Mouse (Mus musculus) stomach, embryonic 14.5 days (tissue): Measurements from ENCODE around the gene Mtmr11. TPM values are rescaled to one million over a fixed set of nuclear protein-coding genes. Genes with fewer than 3 reads are reported as not detected.
"Not testable (repeated sequence)": the region's sequence is repeated elsewhere in the genome, so short reads cannot be mapped to it uniquely, and the experiment has no call there.

Source experiments
- ATAC-seq: fragments of 200-750 bp; cut with Nextera tagmentation; 2 replicates; pipeline ENCODE4 v1.8.0; 2017; ENCODE audit warnings: low read depth, moderate TSS enrichment; ENCODE audit not compliant: insufficient number of reproducible peaks, insufficient read depth, low FRiP score
- H3K27ac ChIP-seq: fragments of 300-500 bp; sonication (generic); 2 replicates; pipeline ENCODE4 v1.5.1; 2014; ENCODE audit warnings: mild to moderate bottlenecking, low read length, moderate library complexity, mixed read lengths
- H3K27me3 ChIP-seq: fragments of 300-500 bp; sonication (generic); 2 replicates; pipeline ENCODE4 v1.6.1; 2014; ENCODE audit warnings: low read length, control low read depth, mixed read lengths; ENCODE audit not compliant: control insufficient read depth, insufficient read depth
- H3K36me3 ChIP-seq: fragments of 300-500 bp; sonication (generic); 2 replicates; pipeline ENCODE4 v1.6.1; 2014; ENCODE audit warnings: mild to moderate bottlenecking, control low read depth, low read length, moderate library complexity, mixed read lengths; ENCODE audit not compliant: control insufficient read depth, insufficient read depth
- H3K4me1 ChIP-seq: fragments of 300-500 bp; sonication (generic); 2 replicates; pipeline ENCODE4 v1.6.1; 2014; ENCODE audit warnings: low read length, control low read depth, mixed read lengths; ENCODE audit not compliant: control insufficient read depth, insufficient read depth
- H3K4me2 ChIP-seq: fragments of 300-500 bp; sonication (generic); replicated peaks from 2 replicates; pipeline ENCODE4 v1.6.1; 2014; ENCODE audit warnings: low read depth, low read length, control low read depth
- H3K4me3 ChIP-seq: fragments of 300-500 bp; sonication (generic); 2 replicates; pipeline ENCODE4 v1.5.1; 2014; ENCODE audit warnings: low read depth, low read length, control low read depth
- H3K9ac ChIP-seq: fragments of 300-500 bp; sonication (generic); replicated peaks from 2 replicates; pipeline ENCODE4 v1.6.1; 2014; ENCODE audit warnings: low read depth, mild to moderate bottlenecking, control low read depth, low read length, moderate library complexity, mixed read lengths
- H3K9me3 ChIP-seq: fragments of 300-500 bp; sonication (generic); 2 replicates; pipeline ENCODE4 v1.6.1; 2016; ENCODE audit warnings: low read depth, low read length, control low read depth; ENCODE audit not compliant: control insufficient read depth
- WGBS: fragments of 180-500 bp; shearing (Covaris S2); extraction: QIAGEN DNeasy Blood & Tissue Kit; methylation state at CpG from one replicate; pipeline ENCODE4 v1.1.7; 2014; 5-methylcytosine and 5-hydroxymethylcytosine counted together
- microRNA-seq: library from miRNA; unstranded; fragments of <30 nt; microRNA quantifications from one replicate; pipeline ENCODE4, GENCODE M21; 2016
- polyA plus RNA-seq: library from polyadenylated mRNA; unstranded; fragments of >200 nt; fragmentation: Nextera tagmentation; extraction: Ambion mirVana; gene quantifications from 2 replicates; pipeline ENCODE4 v1.2.1, GENCODE M21; 2014

Gene Mtmr11
- polyA plus RNA-seq, 1 experiment from 2014 or later = 24.6 TPM

- Histone ChIP-seq H3K27ac (no peak overlapping the region), H3K4me2 (no peak overlapping the region), H3K4me1 (no peaks in the 10 kb centered on the region), H3K9ac (no peak overlapping the region), H3K27me3 (no peaks in the 10 kb centered on the region), H3K9me3 (no peaks in the 10 kb centered on the region), H3K36me3 (no peaks in the 10 kb centered on the region), H3K4me3 (no peak overlapping the region)
- ATAC-seq = no peak
- 74% methylated on average over 3 of the region's 3 CpGs for WGBS
These were observed 46.0 kb downstream of the Mtmr11 start for GRCm38 (mm10) chr3:96207819-96208218.

- ATAC-seq = no peak
- Histone ChIP-seq H3K27me3 (no peaks in the 10 kb centered on the region), H3K4me1 (no peaks in the 10 kb centered on the region), H3K9me3 (no peaks in the 10 kb centered on the region), H3K4me2 (no peak overlapping the region), H3K4me3 (no peak overlapping the region), H3K36me3 (no peaks in the 10 kb centered on the region), H3K9ac (no peak overlapping the region), H3K27ac (no peak overlapping the region)
- 27% methylated on average over 15 of the region's 15 CpGs for WGBS
These were observed 47.4 kb downstream of the Mtmr11 start for GRCm38 (mm10) chr3:96209242-96209641.

- no peaks in the 10 kb centered on the region for H3K9me3 ChIP-seq
- WGBS = under 1% methylated on average over 12 of the region's 12 CpGs
- peak overlapping the region; percentile 57 for H3K9ac ChIP-seq
- H3K36me3 ChIP-seq = no peaks in the 10 kb centered on the region
- ATAC-seq = no peak
- H3K4me2 ChIP-seq = peak overlapping the region; percentile 90
- no peaks in the 10 kb centered on the region for H3K27me3 ChIP-seq
- H3K4me1 ChIP-seq = peaks cover 22% of the 10 kb centered on the region
- peak overlapping the region; percentile 96 for H3K27ac ChIP-seq
- peak overlapping the region; percentile 46 for H3K4me3 ChIP-seq
These were observed 57.4 kb downstream of the Mtmr11 start for GRCm38 (mm10) chr3:96219191-96219641.

GRCm38 (mm10) chr3:96219661-96220130 lies 57.9 kb downstream of the Mtmr11 start, which contains the start of the genes Bola1 and Hist2h2ab:
TSS of gene Bola1 (minus strand) at chr3:96219709.
TSS of gene Hist2h2ab (plus strand) at chr3:96219865.
- Histone ChIP-seq H3K4me3 (peak within 1 kb of the TSS; percentile 46), H3K4me2 (peak within 1 kb of the TSS; percentile 90), H3K27me3 (no peaks in the 10 kb centered on the region), H3K9ac (peak within 1 kb of the TSS; percentile 57), H3K4me1 (peaks cover 22% of the 10 kb centered on the region), H3K27ac (peak within 1 kb of the TSS; percentile 96), H3K9me3 (no peaks in the 10 kb centered on the region), H3K36me3 (no peaks in the 10 kb centered on the region)
- ATAC-seq = peak; percentile 86
- WGBS = under 1% methylated on average over 37 of the region's 37 CpGs

- not testable (repeated sequence) for H3K27me3 ChIP-seq, H3K36me3 ChIP-seq, ATAC-seq, H3K9me3 ChIP-seq
- peaks cover 22% of the 10 kb centered on the region for H3K4me1 ChIP-seq
- WGBS = under 1% methylated on average over 27 of the region's 47 CpGs
- peak overlapping the region; percentile 96 for H3K27ac ChIP-seq
- H3K4me2 ChIP-seq = peak overlapping the region; percentile 90
- H3K9ac ChIP-seq = peak overlapping the region; percentile 57
- peak overlapping the region; percentile 46 for H3K4me3 ChIP-seq
These were observed 58.4 kb downstream of the Mtmr11 start for GRCm38 (mm10) chr3:96220131-96220764.

- H3K9me3 ChIP-seq = no peaks in the 10 kb centered on the region
- peak within 1 kb of the TSS; percentile 90 for H3K4me2 ChIP-seq
- ATAC-seq = peak; percentile 92
- H3K27ac ChIP-seq = peak within 1 kb of the TSS; percentile 96
- peak within 1 kb of the TSS; percentile 46 for H3K4me3 ChIP-seq
- H3K4me1 ChIP-seq = peaks cover 22% of the 10 kb centered on the region
- H3K36me3 ChIP-seq = no peaks in the 10 kb centered on the region
- under 1% methylated on average over 43 of the region's 43 CpGs for WGBS
- no peaks in the 10 kb centered on the region for H3K27me3 ChIP-seq
- H3K9ac ChIP-seq = peak within 1 kb of the TSS; percentile 57
These were observed 59.2 kb downstream of the Mtmr11 start, which contains the start of the genes Hist2h2ac and Hist2h2be for GRCm38 (mm10) chr3:96220765-96221639. TSS of gene Hist2h2ac (minus strand) at chr3:96220880. TSS of gene Hist2h2be (plus strand) at chr3:96221119.

Small RNA genes within 50 kb of the gene (microRNA-seq; reads per million reads assigned to microRNA genes)
- not detected for gene Gm44492

Other genes with a start within 250 kb of the Mtmr11 start
- 54.2 and 61.7 TPM in 2 replicates for gene Anp32e, start 232.8 kb upstream of the Mtmr11 start, polyA plus RNA-seq
- gene Plekho1, start 166.0 kb upstream of the Mtmr11 start, polyA plus RNA-seq = 31.3 and 36.3 TPM in 2 replicates
- 22.5 and 26.8 TPM in 2 replicates for gene Vps45, start 103.5 kb upstream of the Mtmr11 start, polyA plus RNA-seq
- 13.9 and 16.2 TPM in 2 replicates for gene Otud7b, start 57.5 kb upstream of the Mtmr11 start, polyA plus RNA-seq
- gene Sf3b4, start 10.3 kb downstream of the Mtmr11 start, polyA plus RNA-seq = 161 and 166 TPM in 2 replicates
- 5.7 and 6.5 TPM in 2 replicates for gene Sv2a, start 19.1 kb downstream of the Mtmr11 start, polyA plus RNA-seq
- gene Bola1, start 57.7 kb downstream of the Mtmr11 start, polyA plus RNA-seq = 52.7 and 61.3 TPM in 2 replicates
- gene Hist2h2ab, start 57.9 kb downstream of the Mtmr11 start, polyA plus RNA-seq = 1.6 and 2.6 TPM in 2 replicates
- 7.6 and 8.8 TPM in 2 replicates for gene Hist2h2ac, start 58.9 kb downstream of the Mtmr11 start, polyA plus RNA-seq
- 9.7 and 9.8 TPM in 2 replicates for gene Hist2h2be, start 59.1 kb downstream of the Mtmr11 start, polyA plus RNA-seq
- 4.9 and 6.2 TPM in 2 replicates for gene Hist2h3c2, start 77.1 kb downstream of the Mtmr11 start, polyA plus RNA-seq
- 54.1 and 54.7 TPM in 2 replicates for gene Hist2h2aa2, start 78.3 kb downstream of the Mtmr11 start, polyA plus RNA-seq
- 12.3 and 17.2 TPM in 2 replicates for gene Hist2h2aa1, start 83.5 kb downstream of the Mtmr11 start, polyA plus RNA-seq
- gene Hist2h3c1, start 84.7 kb downstream of the Mtmr11 start, polyA plus RNA-seq = 1.4 and 3.0 TPM in 2 replicates
- gene Hist2h4, start 101.3 kb downstream of the Mtmr11 start, polyA plus RNA-seq = 9.6 and 15.0 TPM in 2 replicates
- gene Hist2h3b, start 106.7 kb downstream of the Mtmr11 start, polyA plus RNA-seq = 68.9 and 80.2 TPM in 2 replicates
- 20.5 and 23.7 TPM in 2 replicates for gene Hist2h2bb, start 107.7 kb downstream of the Mtmr11 start, polyA plus RNA-seq
- gene Fcgr1, start 132.0 kb downstream of the Mtmr11 start, polyA plus RNA-seq = 3.0 and 3.8 TPM in 2 replicates